Mouse (Mus musculus) limb, embryonic 13.5 days (tissue): ENCODE data around the gene Zfp189. TPM values are rescaled to one million over a fixed set of nuclear protein-coding genes. Genes with fewer than 3 reads are reported as not detected.
A peak's percentile ranks its signal among the peaks of the same experiment; 100 is the strongest.

ENCODE experiments used
- ATAC-seq: fragments of 200-750 bp; cut with Nextera tagmentation; 2 replicates; pipeline ENCODE4 v1.8.0; 2017; ENCODE audit warnings: low read depth, moderate number of reproducible peaks, moderate TSS enrichment; ENCODE audit not compliant: low FRiP score
- H3K27ac ChIP-seq: fragments of 300-500 bp; sonication (generic); 2 replicates; pipeline ENCODE4 v1.5.1; 2015; ENCODE audit warnings: inconsistent platforms, mild to moderate bottlenecking, moderate library complexity
- H3K27me3 ChIP-seq: fragments of 300-500 bp; sonication (generic); 2 replicates; pipeline ENCODE4 v1.6.1; 2015; ENCODE audit warnings: mild to moderate bottlenecking, inconsistent platforms
- H3K36me3 ChIP-seq: fragments of 300-500 bp; sonication (generic); 2 replicates; pipeline ENCODE4 v1.6.1; 2015; ENCODE audit warnings: inconsistent platforms, mild to moderate bottlenecking, moderate library complexity
- H3K4me1 ChIP-seq: fragments of 300-500 bp; sonication (generic); 2 replicates; pipeline ENCODE4 v1.6.1; 2015; ENCODE audit warnings: inconsistent platforms
- H3K4me2 ChIP-seq: fragments of 300-500 bp; sonication (generic); replicated peaks from 2 replicates; pipeline ENCODE4 v1.6.1; 2015; ENCODE audit warnings: inconsistent platforms, mild to moderate bottlenecking, moderate library complexity
- H3K4me3 ChIP-seq: fragments of 300-500 bp; sonication (generic); 2 replicates; pipeline ENCODE4 v1.5.1; 2015; ENCODE audit warnings: moderate library complexity, mild to moderate bottlenecking, inconsistent platforms
- H3K9ac ChIP-seq: fragments of 300-500 bp; sonication (generic); 2 replicates; pipeline ENCODE4 v1.6.1; 2015; ENCODE audit warnings: mild to moderate bottlenecking, inconsistent platforms
- H3K9me3 ChIP-seq: fragments of 300-500 bp; sonication (generic); 2 replicates; pipeline ENCODE4 v1.6.1; 2016; ENCODE audit warnings: inconsistent platforms
- WGBS: fragments of 180-500 bp; shearing (Covaris S2); methylation state at CpG from one replicate; pipeline ENCODE4 v1.1.7; 2015; 5-methylcytosine and 5-hydroxymethylcytosine counted together
- polyA plus RNA-seq: library from polyadenylated mRNA; unstranded; fragments of >200 nt; fragmentation: Nextera tagmentation; extraction: Ambion mirVana; gene quantifications from 2 replicates; pipeline ENCODE4 v1.2.1, GENCODE M21; 2015

The Zfp189 gene
- polyA plus RNA-seq, 1 experiment from 2014 or later: 14.0 TPM

DNA sequence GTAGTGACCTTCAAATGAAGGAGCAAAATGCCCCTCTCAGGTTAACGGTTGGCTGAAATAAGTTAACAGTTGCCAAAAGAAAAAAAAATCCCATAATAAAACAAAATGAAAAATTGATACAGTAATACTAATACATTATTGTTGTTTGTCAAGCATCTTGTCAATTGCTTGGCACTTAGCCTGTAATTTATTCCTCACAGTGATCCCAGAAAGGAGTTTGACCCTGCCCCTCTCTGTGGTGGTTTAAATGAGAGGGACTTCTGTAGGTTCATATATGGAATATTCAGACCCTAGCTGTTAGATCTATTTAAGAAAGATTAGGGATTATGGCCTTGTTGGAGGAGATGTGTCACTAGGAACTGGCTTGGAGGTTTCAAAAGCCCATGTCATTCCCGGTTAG, 25.1 kb downstream of the Zfp189 start:
- Histone ChIP-seq H3K9me3 (no peaks in the 10 kb centered on the region), H3K4me1 (no peaks in the 10 kb centered on the region; the same call in 1 of the 2 replicates), H3K36me3 (no peaks in the 10 kb centered on the region), H3K27ac (no peak overlapping the region), H3K9ac (no peak overlapping the region), H3K4me2 (no peak overlapping the region), H3K4me3 (no peak overlapping the region), H3K27me3 (no peaks in the 10 kb centered on the region)
- no peak for ATAC-seq
- WGBS: 94% methylated on average over 2 of the region's 2 CpGs

DNA sequence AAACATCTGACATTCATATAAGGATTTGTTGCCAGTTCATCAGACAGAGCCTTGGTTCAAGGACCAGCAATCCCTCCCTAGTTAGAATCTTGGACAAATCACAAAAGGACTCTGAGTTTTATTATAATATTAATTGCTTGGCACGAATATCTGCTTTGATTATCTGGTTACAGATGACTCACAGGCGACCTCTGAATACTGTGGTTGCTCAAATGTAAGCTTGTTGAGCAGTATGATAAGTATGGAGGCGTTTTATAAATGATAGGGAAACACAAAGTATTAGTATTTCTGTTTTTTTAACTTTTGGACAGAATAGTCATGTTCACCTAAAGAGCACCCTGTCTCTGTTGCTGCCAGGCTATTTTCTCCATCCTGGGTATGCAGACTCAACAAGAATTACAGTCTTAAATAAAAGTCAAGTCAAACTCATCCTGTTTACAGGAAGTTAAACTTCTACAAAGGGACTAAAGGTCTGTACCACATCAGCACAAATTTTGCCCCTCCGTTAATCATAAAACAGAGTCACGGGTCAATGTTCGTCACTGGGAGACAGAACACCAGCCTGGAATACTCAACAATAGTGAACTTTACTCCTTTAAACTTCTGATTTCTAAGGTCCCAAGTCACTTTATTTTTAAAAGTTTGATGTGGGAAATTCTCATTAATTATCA, 26.0 kb downstream of the Zfp189 start:
- Histone ChIP-seq H3K36me3 (no peaks in the 10 kb centered on the region), H3K4me1 (no peaks in the 10 kb centered on the region; the same call in 1 of the 2 replicates), H3K4me3 (no peak overlapping the region), H3K27me3 (no peaks in the 10 kb centered on the region), H3K4me2 (no peak overlapping the region), H3K9me3 (no peaks in the 10 kb centered on the region), H3K27ac (no peak overlapping the region), H3K9ac (no peak overlapping the region)
- no peak for ATAC-seq
- WGBS: 75% methylated on average over 6 of the region's 6 CpGs

DNA sequence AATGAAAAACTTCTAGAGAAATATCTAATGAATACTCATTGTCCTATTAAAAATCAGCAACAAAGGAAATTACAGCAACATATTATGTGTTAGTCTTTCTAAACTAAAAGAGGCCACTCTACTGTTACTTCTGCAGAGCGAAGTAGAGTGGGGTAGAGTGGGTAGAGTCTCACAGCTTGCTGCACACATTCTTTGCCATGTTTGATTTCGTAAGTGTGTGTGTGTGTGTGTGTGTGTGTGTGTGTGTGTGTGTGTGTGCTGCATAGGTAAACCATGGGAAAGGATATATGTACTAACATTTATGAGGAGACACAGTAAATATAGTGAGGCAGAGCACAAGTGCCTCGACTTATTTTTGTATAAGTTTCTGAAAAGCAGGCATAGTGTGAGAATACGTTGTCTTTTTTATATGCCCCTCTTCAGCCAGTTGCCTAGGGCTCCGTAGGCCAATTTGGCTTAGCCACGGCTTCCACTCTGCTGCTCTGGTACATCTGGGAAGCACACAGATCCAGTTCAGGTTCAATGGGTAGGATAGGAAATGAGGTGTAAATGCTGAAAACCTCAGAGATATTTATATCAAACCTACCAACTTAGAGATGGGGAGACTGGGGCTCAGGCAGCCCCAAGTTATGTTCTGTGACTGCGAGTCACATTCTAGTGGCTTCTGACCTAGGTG, 26.7 kb downstream of the Zfp189 start:
- ATAC-seq: no peak
- Histone ChIP-seq H3K36me3 (no peaks in the 10 kb centered on the region), H3K4me3 (no peak overlapping the region), H3K4me2 (no peak overlapping the region), H3K27me3 (no peaks in the 10 kb centered on the region), H3K4me1 (no peaks in the 10 kb centered on the region; the same call in 1 of the 2 replicates), H3K27ac (no peak overlapping the region), H3K9me3 (no peaks in the 10 kb centered on the region), H3K9ac (no peak overlapping the region)
- WGBS: 84% methylated on average over 7 of the region's 7 CpGs

DNA sequence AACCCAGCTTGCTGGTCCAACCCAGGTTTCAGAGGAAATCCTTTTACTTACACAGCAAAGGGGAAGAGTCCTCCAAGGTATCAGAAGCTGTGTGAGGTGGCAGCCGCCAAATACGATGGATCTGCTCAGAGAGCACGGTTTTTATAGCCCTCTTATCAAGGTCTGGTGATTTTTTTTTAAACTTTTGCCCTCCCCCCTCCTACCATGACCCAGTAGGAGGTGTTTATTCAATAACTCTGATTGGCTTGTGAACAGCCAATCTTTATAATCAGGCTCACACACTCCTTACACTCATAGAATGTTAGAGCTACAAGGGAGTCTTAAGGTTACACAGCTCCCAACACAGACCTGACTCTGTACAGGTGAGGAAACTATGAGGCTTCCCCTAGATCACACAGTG, 28.4 kb downstream of the Zfp189 start, which contains the start of gene Aldob:
TSS of gene Aldob (minus strand) at position 164 of the 400 bp plus-strand sequence.
- H3K4me1 ChIP-seq: no peaks in the 10 kb centered on the region; the same call in 1 of the 2 replicates
- H3K9ac ChIP-seq: no peak within 1 kb of the TSS
- ATAC-seq: no peak
- H3K9me3 ChIP-seq: no peaks in the 10 kb centered on the region
- no peak within 1 kb of the TSS for H3K4me2 ChIP-seq
- H3K36me3 ChIP-seq: no peaks in the 10 kb centered on the region
- H3K27me3 ChIP-seq: no peaks in the 10 kb centered on the region
- 54% methylated on average over 3 of the region's 3 CpGs for WGBS
- no peak within 1 kb of the TSS for H3K27ac ChIP-seq
- no peak within 1 kb of the TSS for H3K4me3 ChIP-seq

DNA sequence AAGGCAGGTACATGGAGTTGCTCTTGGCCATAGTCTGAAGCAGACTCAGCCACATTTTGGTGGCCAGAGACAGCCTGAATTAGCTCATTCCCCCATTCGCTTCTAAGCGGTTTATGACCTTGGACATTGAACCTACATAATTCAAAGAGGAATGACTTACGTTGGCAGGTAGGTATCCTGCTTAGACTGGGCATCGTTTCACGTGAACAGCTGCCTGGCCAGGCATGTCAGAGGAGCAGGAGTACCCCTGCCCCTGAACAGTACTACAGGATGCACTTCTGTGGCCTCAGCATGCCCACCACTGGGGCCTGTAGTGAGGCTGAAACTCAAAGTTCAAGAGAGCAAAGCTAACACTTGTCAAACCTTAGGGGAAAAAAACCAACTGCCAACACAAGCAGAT, 32.4 kb downstream of the Zfp189 start:
- Histone ChIP-seq H3K4me2 (no peak overlapping the region), H3K27me3 (no peaks in the 10 kb centered on the region), H3K27ac (no peak overlapping the region), H3K9me3 (no peaks in the 10 kb centered on the region), H3K4me1 (no peaks in the 10 kb centered on the region), H3K4me3 (no peak overlapping the region), H3K9ac (no peak overlapping the region), H3K36me3 (no peaks in the 10 kb centered on the region)
- 72% methylated on average over 5 of the region's 5 CpGs for WGBS
- no peak for ATAC-seq

DNA sequence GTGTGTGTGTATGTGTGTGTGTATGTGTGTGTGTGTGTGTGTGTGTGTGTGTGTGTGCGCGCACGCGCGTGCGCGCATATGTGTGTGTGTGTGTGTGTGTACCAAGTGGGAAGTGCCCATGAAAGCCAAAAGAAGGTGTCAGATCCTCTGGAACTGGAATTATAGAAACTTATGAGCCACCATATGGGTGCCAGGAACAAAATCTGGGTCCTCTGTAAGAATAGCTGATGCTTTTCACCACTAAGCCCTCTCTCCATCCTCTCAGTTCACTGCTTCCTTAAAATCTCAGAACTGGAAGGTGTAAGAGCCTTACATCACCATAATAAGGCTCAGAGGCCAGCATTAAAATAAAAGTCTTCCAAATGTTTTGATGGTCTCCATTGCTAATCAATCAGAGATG, 36.4 kb downstream of the Zfp189 start:
- no peaks in the 10 kb centered on the region for H3K9me3 ChIP-seq
- H3K27me3 ChIP-seq: no peaks in the 10 kb centered on the region
- no peak for ATAC-seq
- H3K9ac ChIP-seq: no peak overlapping the region
- H3K4me2 ChIP-seq: no peak overlapping the region
- no peak overlapping the region for H3K27ac ChIP-seq
- H3K4me1 ChIP-seq: no peaks in the 10 kb centered on the region
- 94% methylated on average over 7 of the region's 7 CpGs for WGBS
- H3K36me3 ChIP-seq: no peaks in the 10 kb centered on the region
- H3K4me3 ChIP-seq: no peak overlapping the region

DNA sequence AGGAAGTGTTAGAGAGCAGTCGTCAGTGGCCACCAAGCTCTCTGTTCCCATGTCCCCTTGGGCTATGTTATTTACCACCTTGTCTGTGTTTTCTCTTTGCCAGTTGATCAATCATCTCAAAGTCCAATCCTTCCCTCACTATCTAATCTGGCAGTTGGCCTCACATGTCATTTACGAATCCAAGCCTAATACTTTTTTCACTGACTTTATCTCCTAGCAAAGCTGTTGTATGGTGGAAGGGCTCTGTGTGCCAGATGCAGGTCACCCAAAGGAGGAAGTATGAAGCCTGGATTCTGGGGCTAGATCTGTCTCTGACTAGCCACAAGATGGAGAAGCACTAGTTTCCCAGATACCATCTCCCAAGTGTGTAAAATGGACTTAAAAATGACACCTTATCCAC, 37.2 kb downstream of the Zfp189 start:
- H3K4me2 ChIP-seq: no peak overlapping the region
- no peak overlapping the region for H3K4me3 ChIP-seq
- H3K9me3 ChIP-seq: no peaks in the 10 kb centered on the region
- H3K9ac ChIP-seq: no peak overlapping the region
- no peak for ATAC-seq
- WGBS: 58% methylated on average over 2 of the region's 2 CpGs
- no peak overlapping the region for H3K27ac ChIP-seq
- no peaks in the 10 kb centered on the region for H3K36me3 ChIP-seq
- no peaks in the 10 kb centered on the region for H3K27me3 ChIP-seq
- no peaks in the 10 kb centered on the region for H3K4me1 ChIP-seq

DNA sequence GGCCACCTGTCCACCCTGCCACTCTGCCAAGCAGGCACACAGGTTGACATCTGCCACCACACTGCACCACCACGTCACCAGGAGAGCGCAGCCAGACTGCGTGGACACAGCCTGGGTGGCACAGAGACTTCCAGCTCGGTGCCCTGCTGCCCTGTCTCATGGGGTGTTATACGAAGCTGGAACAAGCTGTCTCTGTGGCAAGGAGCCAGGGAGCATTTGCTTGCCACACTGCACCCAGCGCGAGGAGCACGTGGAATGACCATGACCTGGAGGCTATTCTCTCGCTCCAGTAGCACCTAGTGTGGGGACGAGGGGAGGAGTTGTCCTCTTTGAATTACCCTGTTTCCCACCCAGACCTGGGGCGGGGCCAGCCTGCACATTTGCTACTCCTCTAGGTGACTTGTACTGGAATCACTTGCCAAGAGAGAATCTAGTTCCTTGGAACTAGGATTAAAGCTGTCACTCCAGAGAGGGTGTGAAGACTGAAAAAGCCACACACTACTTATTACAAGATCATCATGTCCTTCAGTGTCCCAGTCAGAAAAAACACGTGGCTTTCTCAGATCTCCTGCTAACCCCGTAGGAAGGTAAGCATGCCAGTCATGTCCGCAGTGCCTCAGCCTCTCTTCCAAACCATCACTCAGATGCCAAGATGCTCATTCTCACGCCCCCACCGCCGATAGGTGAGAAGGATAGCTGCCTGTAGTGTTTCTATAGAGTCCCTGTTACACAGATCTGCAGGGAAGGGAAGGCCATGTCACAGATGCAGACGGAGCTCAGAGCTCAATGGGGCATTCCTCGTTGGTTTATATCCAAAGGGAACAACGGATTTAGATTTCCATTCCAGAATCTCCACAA, 39.2 kb downstream of the Zfp189 start:
- Histone ChIP-seq H3K4me2 (no peak overlapping the region), H3K36me3 (no peaks in the 10 kb centered on the region), H3K27ac (no peak overlapping the region), H3K4me1 (no peaks in the 10 kb centered on the region), H3K9me3 (no peaks in the 10 kb centered on the region), H3K4me3 (no peak overlapping the region), H3K9ac (no peak overlapping the region), H3K27me3 (no peaks in the 10 kb centered on the region)
- ATAC-seq: no peak
- WGBS: 69% methylated on average over 20 of the region's 20 CpGs

DNA sequence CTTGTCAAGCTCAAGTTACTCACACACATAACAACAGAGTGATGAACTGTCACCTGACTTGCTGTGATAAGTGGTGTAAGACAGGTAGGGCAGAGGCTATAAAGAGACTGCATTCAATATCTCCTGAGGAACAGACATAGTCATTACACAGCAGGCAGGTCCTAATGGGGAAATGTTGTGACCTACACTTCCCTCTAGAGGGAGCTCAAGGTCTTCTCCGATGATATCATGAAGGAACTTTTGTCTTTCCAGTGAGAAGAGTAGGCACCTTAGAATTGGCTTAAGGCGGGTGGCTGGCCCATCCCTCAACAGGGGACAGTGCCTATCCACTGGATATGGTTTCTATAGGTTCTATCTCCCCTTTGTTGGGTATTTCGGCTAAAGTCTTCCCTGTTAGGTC, 46.6 kb downstream of the Zfp189 start:
- Histone ChIP-seq H3K9me3 (no peaks in the 10 kb centered on the region), H3K4me3 (no peak overlapping the region), H3K27ac (no peak overlapping the region), H3K27me3 (no peaks in the 10 kb centered on the region), H3K4me2 (no peak overlapping the region), H3K4me1 (no peaks in the 10 kb centered on the region), H3K36me3 (no peaks in the 10 kb centered on the region), H3K9ac (no peak overlapping the region)
- 18% methylated on average over 3 of the region's 3 CpGs for WGBS
- peak; percentile 79 for ATAC-seq

DNA sequence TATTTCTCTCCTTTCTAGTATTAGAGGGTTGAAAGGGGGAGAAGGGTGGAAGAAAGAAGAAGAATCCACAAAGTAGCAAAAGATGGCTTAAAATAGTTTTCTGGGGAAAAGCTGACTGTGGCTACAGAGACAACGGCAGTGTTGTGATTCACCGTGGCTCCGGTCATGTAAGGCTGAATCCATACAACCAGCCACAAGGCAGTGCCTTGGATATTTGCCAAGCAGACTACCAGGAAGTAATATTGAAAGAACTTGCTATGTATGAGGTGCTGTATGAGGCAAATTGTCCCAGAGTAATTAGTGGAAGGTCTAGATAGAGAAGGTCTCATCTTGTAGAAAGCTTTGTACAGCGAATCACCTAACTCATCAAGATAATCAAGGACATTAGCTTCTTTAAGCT, 51.2 kb downstream of the Zfp189 start:
- H3K36me3 ChIP-seq: no peaks in the 10 kb centered on the region
- no peaks in the 10 kb centered on the region for H3K4me1 ChIP-seq
- ATAC-seq: no peak
- H3K4me3 ChIP-seq: no peak overlapping the region
- no peaks in the 10 kb centered on the region for H3K27me3 ChIP-seq
- no peaks in the 10 kb centered on the region for H3K9me3 ChIP-seq
- no peak overlapping the region for H3K9ac ChIP-seq
- no peak overlapping the region for H3K27ac ChIP-seq
- no peak overlapping the region for H3K4me2 ChIP-seq
- 84% methylated on average over 4 of the region's 4 CpGs for WGBS
